Mouse (Mus musculus) kidney, embryonic 14.5 days (tissue): ENCODE measurements around the gene Muc3. TPM values are rescaled to one million over a fixed set of nuclear protein-coding genes. Genes with fewer than 3 reads are reported as not detected.

Experiments used
- ATAC-seq: fragments of 200-750 bp; cut with Nextera tagmentation; 2 replicates; pipeline ENCODE4 v1.8.0; 2017; ENCODE audit warnings: moderate number of reproducible peaks, mild to moderate bottlenecking, moderate TSS enrichment, moderate library complexity; ENCODE audit not compliant: low FRiP score, low TSS enrichment
- H3K27ac ChIP-seq: fragments of 300-500 bp; sonication (generic); 2 replicates; pipeline ENCODE4 v1.5.1; 2014; ENCODE audit warnings: low read depth, mild to moderate bottlenecking, low read length, moderate library complexity, mixed read lengths
- H3K27me3 ChIP-seq: fragments of 300-500 bp; sonication (generic); 2 replicates; pipeline ENCODE4 v1.6.1; 2014; ENCODE audit warnings: mild to moderate bottlenecking, low read length; ENCODE audit not compliant: control insufficient read depth, insufficient read depth
- H3K36me3 ChIP-seq: fragments of 300-500 bp; sonication (generic); 2 replicates; pipeline ENCODE4 v1.6.1; 2014; ENCODE audit warnings: low read length, mixed read lengths; ENCODE audit not compliant: control insufficient read depth, insufficient read depth
- H3K4me1 ChIP-seq: fragments of 300-500 bp; sonication (generic); 2 replicates; pipeline ENCODE4 v1.6.1; 2014; ENCODE audit warnings: low read length, mixed read lengths; ENCODE audit not compliant: control insufficient read depth, insufficient read depth
- H3K4me2 ChIP-seq: fragments of 300-500 bp; sonication (generic); replicated peaks from 2 replicates; pipeline ENCODE4 v1.6.1; 2014; ENCODE audit warnings: low read depth, mild to moderate bottlenecking, low read length
- H3K4me3 ChIP-seq: fragments of 300-500 bp; sonication (generic); 2 replicates; pipeline ENCODE4 v1.5.1; 2014; ENCODE audit warnings: mild to moderate bottlenecking, low read length
- H3K9ac ChIP-seq: fragments of 300-500 bp; sonication (generic); 2 replicates; pipeline ENCODE4 v1.6.1; 2014; ENCODE audit warnings: low read depth, mild to moderate bottlenecking, low read length, moderate library complexity
- H3K9me3 ChIP-seq: fragments of 300-500 bp; sonication (generic); 2 replicates; pipeline ENCODE4 v1.6.1; 2016; ENCODE audit warnings: low read length; ENCODE audit not compliant: control insufficient read depth
- WGBS: fragments of 180-500 bp; shearing (Covaris S2); extraction: QIAGEN DNeasy Blood & Tissue Kit; methylation state at CpG from one replicate; pipeline ENCODE4 v1.1.7; 2014; 5-methylcytosine and 5-hydroxymethylcytosine counted together
- polyA plus RNA-seq: library from polyadenylated mRNA; unstranded; fragments of >200 nt; fragmentation: Nextera tagmentation; extraction: Ambion mirVana; gene quantifications from 2 replicates; pipeline ENCODE4 v1.2.1, GENCODE M21; 2014

Muc3 gene
- polyA plus RNA-seq, 1 experiment from 2014 or later, result not detected

DNA sequence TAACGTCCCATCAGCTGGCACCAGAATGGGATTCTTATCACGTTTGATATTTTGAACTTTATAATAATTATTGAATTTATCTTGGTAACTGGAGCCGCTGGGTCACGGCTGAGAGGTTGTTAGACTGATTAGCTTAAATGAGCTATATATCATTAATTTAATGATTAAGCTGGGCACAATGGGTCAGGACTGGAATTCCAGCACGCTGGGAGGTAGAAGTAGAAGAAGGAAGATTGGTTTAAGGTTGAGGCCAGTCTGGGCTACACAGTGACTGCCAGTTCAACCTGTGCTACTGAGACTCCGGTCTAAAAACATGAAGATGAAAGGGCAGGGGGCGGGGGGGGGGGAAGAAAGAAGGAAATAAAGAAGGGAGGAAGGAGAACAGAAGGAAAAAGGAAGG lies 22.4 kb upstream of the Muc3 start:
- Histone ChIP-seq H3K27ac (no peak overlapping the region), H3K4me2 (no peak overlapping the region), H3K36me3 (no peaks in the 10 kb centered on the region), H3K9me3 (no peaks in the 10 kb centered on the region), H3K4me3 (no peak overlapping the region), H3K9ac (no peak overlapping the region), H3K27me3 (no peaks in the 10 kb centered on the region), H3K4me1 (0 out of 2 replicates have a peak, but pooled peaks cover 3% of the 10 kb centered on the region)
- ATAC-seq, result no peak
- WGBS, result 56% methylated on average over 7 of the region's 7 CpGs

GRCm38 (mm10) chr5:137170836-137171380 lies 21.8 kb upstream of the Muc3 start:
- WGBS, result 72% methylated on average over 9 of the region's 9 CpGs
- H3K36me3 ChIP-seq, result no peaks in the 10 kb centered on the region
- no peak overlapping the region for H3K9ac ChIP-seq
- no peaks in the 10 kb centered on the region for H3K27me3 ChIP-seq
- no peak for ATAC-seq
- no peak overlapping the region for H3K4me3 ChIP-seq
- no peak overlapping the region for H3K27ac ChIP-seq
- no peaks in the 10 kb centered on the region for H3K9me3 ChIP-seq
- no peak overlapping the region for H3K4me2 ChIP-seq
- 0 out of 2 replicates have a peak, but pooled peaks cover 3% of the 10 kb centered on the region for H3K4me1 ChIP-seq

- Histone ChIP-seq H3K4me1 (0 out of 2 replicates have a peak, but pooled peaks cover 3% of the 10 kb centered on the region), H3K36me3 (no peaks in the 10 kb centered on the region), H3K9me3 (no peaks in the 10 kb centered on the region), H3K27ac (no peak overlapping the region), H3K4me2 (no peak overlapping the region), H3K27me3 (no peaks in the 10 kb centered on the region), H3K9ac (no peak overlapping the region), H3K4me3 (no peak overlapping the region)
- WGBS, result 71% methylated on average over 6 of the region's 6 CpGs
- ATAC-seq, result no peak
Observed at GRCm38 (mm10) chr5:137167539-137167938, 18.4 kb upstream of the Muc3 start.

DNA sequence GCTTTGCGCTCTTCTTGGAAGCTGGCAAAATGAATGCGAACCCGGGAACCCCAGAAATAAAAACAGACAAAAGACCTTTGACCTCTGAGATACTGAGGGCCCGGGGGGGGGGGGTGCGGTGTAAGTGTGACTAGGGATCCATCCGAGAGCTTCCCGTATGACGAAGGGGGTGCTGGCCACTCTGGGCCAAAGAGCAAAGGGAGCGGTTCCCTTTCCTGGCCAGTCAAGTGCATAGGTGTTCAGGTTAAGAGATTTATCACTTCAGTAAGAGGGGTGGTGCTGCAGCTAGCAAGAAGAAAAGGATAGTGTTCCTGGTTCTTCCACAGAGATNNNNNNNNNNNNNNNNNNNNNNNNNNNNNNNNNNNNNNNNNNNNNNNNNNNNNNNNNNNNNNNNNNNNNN lies 16.9 kb upstream of the Muc3 start:
- ATAC-seq, result no peak
- Histone ChIP-seq H3K4me1 (no peaks in the 10 kb centered on the region), H3K27ac (no peak overlapping the region), H3K27me3 (no peaks in the 10 kb centered on the region), H3K4me2 (no peak overlapping the region), H3K4me3 (no peak overlapping the region), H3K9ac (no peak overlapping the region), H3K9me3 (no peaks in the 10 kb centered on the region), H3K36me3 (no peaks in the 10 kb centered on the region)
- WGBS, result 74% methylated on average over 9 of the region's 9 CpGs

DNA sequence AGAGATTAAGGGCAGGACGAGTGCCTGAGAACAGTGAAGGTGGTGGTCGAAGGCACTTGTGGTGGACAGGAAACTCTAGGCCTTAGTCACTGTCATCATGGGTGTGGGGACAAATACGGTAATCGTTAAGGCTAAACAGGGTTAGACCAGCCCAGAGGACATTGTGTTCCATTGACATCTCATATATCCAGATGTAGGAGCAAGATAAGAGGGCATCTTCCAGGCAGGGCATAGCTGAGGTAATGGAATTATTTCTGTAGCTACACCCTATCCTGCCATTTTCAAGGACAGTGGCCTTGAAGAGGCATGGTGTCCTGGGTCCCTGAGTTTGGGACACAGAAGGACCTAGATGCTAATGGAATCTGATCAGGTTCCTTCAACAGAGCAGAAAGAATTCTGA lies 12.7 kb upstream of the Muc3 start:
- Histone ChIP-seq H3K27ac (no peak overlapping the region), H3K27me3 (no peaks in the 10 kb centered on the region), H3K4me2 (no peak overlapping the region), H3K4me1 (no peaks in the 10 kb centered on the region), H3K4me3 (no peak overlapping the region), H3K36me3 (no peaks in the 10 kb centered on the region), H3K9me3 (peaks cover 1% of the 10 kb centered on the region; the same call in 1 of the 2 replicates), H3K9ac (no peak overlapping the region)
- ATAC-seq, result no peak
- WGBS, result 75% methylated on average over 4 of the region's 4 CpGs

GRCm38 (mm10) chr5:137159461-137159860 lies 10.3 kb upstream of the Muc3 start:
- WGBS, result 34% methylated on average over 11 of the region's 11 CpGs
- Histone ChIP-seq H3K27ac (no peak overlapping the region), H3K9me3 (peaks cover 3% of the 10 kb centered on the region; the same call in 1 of the 2 replicates), H3K4me2 (no peak overlapping the region), H3K4me1 (no peaks in the 10 kb centered on the region), H3K9ac (no peak overlapping the region), H3K27me3 (no peaks in the 10 kb centered on the region), H3K36me3 (no peaks in the 10 kb centered on the region), H3K4me3 (no peak overlapping the region)
- no peak for ATAC-seq

GRCm38 (mm10) chr5:137153289-137153688 lies 4.2 kb upstream of the Muc3 start:
- no peak overlapping the region for H3K27ac ChIP-seq
- H3K4me1 ChIP-seq, result no peaks in the 10 kb centered on the region
- H3K9ac ChIP-seq, result no peak overlapping the region
- no peak overlapping the region for H3K4me3 ChIP-seq
- H3K36me3 ChIP-seq, result no peaks in the 10 kb centered on the region
- ATAC-seq, result no peak
- no peaks in the 10 kb centered on the region for H3K27me3 ChIP-seq
- H3K9me3 ChIP-seq, result peaks cover 29% of the 10 kb centered on the region
- no peak overlapping the region for H3K4me2 ChIP-seq
- 91% methylated on average over 5 of the region's 5 CpGs for WGBS

DNA sequence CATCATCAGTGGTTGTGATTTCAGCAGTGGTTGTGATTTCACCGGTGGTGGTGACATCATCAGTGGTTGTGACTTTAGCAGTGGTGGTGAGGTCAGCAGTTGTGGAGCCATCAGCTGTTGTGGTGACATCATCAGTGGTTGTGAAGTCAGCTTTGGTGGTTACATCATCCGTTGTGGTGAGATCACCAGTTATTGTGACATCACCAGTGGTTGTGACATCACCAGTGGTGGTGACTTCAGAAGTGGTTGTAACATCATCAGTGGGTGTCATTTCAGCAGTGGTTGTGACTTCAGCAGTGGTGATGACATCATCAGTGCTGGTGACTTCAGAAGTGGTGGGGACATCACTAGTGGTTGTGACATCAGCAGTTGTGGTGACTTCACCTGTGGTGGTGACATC lies 3.5 kb upstream of the Muc3 start:
- H3K9ac ChIP-seq, result no peak overlapping the region
- 83% methylated on average over 2 of the region's 2 CpGs for WGBS
- H3K9me3 ChIP-seq, result peaks cover 29% of the 10 kb centered on the region
- no peak; the same call in 1 of the 2 replicates for ATAC-seq
- no peak overlapping the region for H3K4me2 ChIP-seq
- H3K4me1 ChIP-seq, result no peaks in the 10 kb centered on the region
- H3K27ac ChIP-seq, result no peak overlapping the region
- no peaks in the 10 kb centered on the region for H3K36me3 ChIP-seq
- H3K27me3 ChIP-seq, result no peaks in the 10 kb centered on the region
- H3K4me3 ChIP-seq, result no peak overlapping the region

GRCm38 (mm10) chr5:137140836-137141235 lies 8.3 kb downstream of the Muc3 start:
- H3K36me3 ChIP-seq, result no peaks in the 10 kb centered on the region

More at GRCm38 (mm10) chr5:137140836-137141235, 8.3 kb downstream of the Muc3 start:
- no peak overlapping the region for H3K4me2 ChIP-seq
- no peak overlapping the region for H3K9ac ChIP-seq
- 34% methylated on average over 3 of the region's 3 CpGs for WGBS
- no peaks in the 10 kb centered on the region for H3K27me3 ChIP-seq
- ATAC-seq, result no peak
- no peaks in the 10 kb centered on the region for H3K9me3 ChIP-seq
- no peak overlapping the region for H3K4me3 ChIP-seq
- no peak overlapping the region for H3K27ac ChIP-seq
- no peaks in the 10 kb centered on the region for H3K4me1 ChIP-seq
